Mouse (Mus musculus) E14TG2a.4 (cell line): ENCODE measurements around the gene Gne.

Experiments used
- H3K27me3 ChIP-seq: 2 replicates; pipeline ENCODE4 v1.6.1; 2014; ENCODE audit warnings: low read length, control low read depth; ENCODE audit not compliant: insufficient read depth
- H3K36me3 ChIP-seq: 2 replicates; pipeline ENCODE4 v1.6.1; 2014; ENCODE audit warnings: low read length, control low read depth; ENCODE audit not compliant: insufficient read depth
- H3K4me1 ChIP-seq: replicated peaks from 2 replicates; pipeline ENCODE4 v1.6.1; 2014; ENCODE audit warnings: low read depth, low read length, control low read depth
- H3K4me3 ChIP-seq: replicated peaks from 2 replicates; pipeline ENCODE4 v1.5.1; 2014; ENCODE audit warnings: mild to moderate bottlenecking, low read length
- H3K9me3 ChIP-seq: 2 replicates; pipeline ENCODE4 v1.6.1; 2014; ENCODE audit warnings: low read length, control low read depth
- CTCF ChIP-seq: conservative IDR thresholded peaks from 2 replicates; pipeline ENCODE4 v1.5.1; 2014; ENCODE audit warnings: low read length
- NANOG ChIP-seq: IDR thresholded peaks from 2 replicates; pipeline ENCODE4 v1.6.1; 2014; ENCODE audit warnings: borderline replicate concordance, low read length, mixed read lengths
- POU5F1 ChIP-seq: IDR thresholded peaks from 2 replicates; pipeline ENCODE4 v1.6.1; 2014; ENCODE audit warnings: low read length, borderline replicate concordance

Gene Gne

GRCm38 (mm10) chr4:44078358-44078933, 5.5 kb downstream of the Gne start:
- peaks cover 19% of the 10 kb centered on the region for H3K27me3 ChIP-seq
- TF ChIP-seq CTCF (no peak), POU5F1 (no peak), NANOG (no peak)
- no peaks in the 10 kb centered on the region for H3K36me3 ChIP-seq
- no peaks in the 10 kb centered on the region for H3K9me3 ChIP-seq
- peaks cover 9% of the 10 kb centered on the region; the same call in 1 of the 2 replicates for H3K4me1 ChIP-seq
- H3K4me3 ChIP-seq, result no peak overlapping the region

- Histone ChIP-seq H3K36me3 (no peaks in the 10 kb centered on the region), H3K27me3 (peaks cover 18% of the 10 kb centered on the region), H3K9me3 (no peaks in the 10 kb centered on the region), H3K4me1 (peaks cover 33% of the 10 kb centered on the region), H3K4me3 (no peak overlapping the region)
- TF ChIP-seq NANOG (no peak), CTCF (no peak)
Measured at GRCm38 (mm10) chr4:44074422-44074821, 9.6 kb downstream of the Gne start.

- H3K9me3 ChIP-seq, result no peaks in the 10 kb centered on the region
- peaks cover 39% of the 10 kb centered on the region for H3K4me1 ChIP-seq
- no peak overlapping the region for H3K4me3 ChIP-seq
- H3K27me3 ChIP-seq, result peaks cover 18% of the 10 kb centered on the region
- TF ChIP-seq CTCF (no peak), NANOG (no peak), POU5F1 (no peak)
- H3K36me3 ChIP-seq, result no peaks in the 10 kb centered on the region
Measured at GRCm38 (mm10) chr4:44073799-44074198, 10.2 kb downstream of the Gne start.

- TF ChIP-seq NANOG (no peak), POU5F1 (no peak), CTCF (no peak)
- Histone ChIP-seq H3K27me3 (peaks cover 19% of the 10 kb centered on the region), H3K36me3 (no peaks in the 10 kb centered on the region), H3K4me1 (peaks cover 46% of the 10 kb centered on the region), H3K4me3 (peak overlapping the region; percentile 97), H3K9me3 (no peaks in the 10 kb centered on the region)
Measured at GRCm38 (mm10) chr4:44072873-44073441, 11.0 kb downstream of the Gne start.

GRCm38 (mm10) chr4:44072146-44072872, 11.7 kb downstream of the Gne start:
- peaks cover 52% of the 10 kb centered on the region for H3K4me1 ChIP-seq
- no peaks in the 10 kb centered on the region for H3K9me3 ChIP-seq
- TF ChIP-seq NANOG (no peak), CTCF (no peak), POU5F1 (no peak)
- peaks cover 21% of the 10 kb centered on the region for H3K27me3 ChIP-seq
- no peaks in the 10 kb centered on the region for H3K36me3 ChIP-seq
- peak overlapping the region; percentile 97 for H3K4me3 ChIP-seq

GRCm38 (mm10) chr4:44071741-44072145, 12.2 kb downstream of the Gne start:
- Histone ChIP-seq H3K9me3 (no peaks in the 10 kb centered on the region), H3K4me3 (peak overlapping the region; percentile 97), H3K4me1 (peaks cover 58% of the 10 kb centered on the region), H3K36me3 (no peaks in the 10 kb centered on the region), H3K27me3 (peaks cover 22% of the 10 kb centered on the region)
- TF ChIP-seq CTCF (no peak), NANOG (no peak), POU5F1 (no peak)

- no peaks in the 10 kb centered on the region for H3K36me3 ChIP-seq
- TF ChIP-seq CTCF (no peak), NANOG (no peak), POU5F1 (no peak)
Measured at GRCm38 (mm10) chr4:44070641-44071040, 13.3 kb downstream of the Gne start.

GRCm38 (mm10) chr4:44069411-44069810, 14.6 kb downstream of the Gne start:
- H3K9me3 ChIP-seq, result no peaks in the 10 kb centered on the region
- peaks cover 76% of the 10 kb centered on the region for H3K4me1 ChIP-seq
- no peak for TF ChIP-seq CTCF
- TF ChIP-seq NANOG, result no peak
- TF ChIP-seq POU5F1, result no peak
- H3K4me3 ChIP-seq, result no peak overlapping the region
- no peaks in the 10 kb centered on the region for H3K36me3 ChIP-seq
- peaks cover 17% of the 10 kb centered on the region; the same call in 1 of the 2 replicates for H3K27me3 ChIP-seq

More at GRCm38 (mm10) chr4:44070641-44071040, 13.3 kb downstream of the Gne start:
- Histone ChIP-seq H3K4me1 (peaks cover 69% of the 10 kb centered on the region), H3K9me3 (no peaks in the 10 kb centered on the region), H3K27me3 (peaks cover 22% of the 10 kb centered on the region), H3K4me3 (no peak overlapping the region)
